Mouse (Mus musculus): Measurements from ENCODE around the gene Nprl2.
"Not testable (repeated sequence)": the region's sequence is repeated elsewhere in the genome, so short reads cannot be mapped to it uniquely, and the experiment has no call there.

Gene Nprl2

DNA sequence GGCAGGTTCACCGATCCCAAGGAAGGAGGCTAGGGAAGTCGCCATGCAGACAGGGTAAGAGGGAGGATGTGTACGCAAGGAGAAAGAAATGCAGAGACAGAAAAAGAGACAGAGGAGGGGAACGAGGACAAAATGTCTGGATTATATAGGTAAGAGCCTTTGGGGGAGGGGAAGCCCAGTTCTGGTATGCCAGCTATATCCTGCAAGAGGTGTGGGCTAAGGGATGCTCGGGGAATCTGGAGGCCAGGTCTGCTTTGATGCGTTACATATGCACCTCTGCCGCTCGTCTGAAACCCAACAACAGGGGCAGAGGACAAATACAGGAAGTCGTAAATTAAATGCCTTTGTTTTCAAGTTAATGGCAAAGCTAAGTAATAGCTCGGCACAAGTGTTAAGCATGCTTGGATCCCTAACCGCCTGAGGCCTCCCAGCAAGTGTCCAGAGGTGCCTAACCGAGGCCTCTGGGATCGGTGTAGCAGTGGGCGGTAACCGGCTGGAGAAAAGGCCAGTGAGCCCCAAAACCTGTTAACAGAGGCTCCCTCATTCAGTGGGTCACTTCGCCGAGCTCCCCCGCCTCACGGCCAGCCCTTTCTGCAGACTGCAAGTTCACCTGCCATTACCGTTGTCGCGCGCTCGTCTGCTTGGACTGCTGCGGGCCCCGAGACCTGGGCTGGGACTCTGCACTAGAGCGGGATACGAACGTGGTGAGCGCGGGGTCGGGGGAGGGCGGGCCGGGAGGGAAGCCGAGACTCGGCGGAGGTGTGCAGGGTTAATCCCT lies 11.7 kb downstream of the Nprl2 start:
- DNase-seq (ENCODE audit: low spot score), result no peak

DNA sequence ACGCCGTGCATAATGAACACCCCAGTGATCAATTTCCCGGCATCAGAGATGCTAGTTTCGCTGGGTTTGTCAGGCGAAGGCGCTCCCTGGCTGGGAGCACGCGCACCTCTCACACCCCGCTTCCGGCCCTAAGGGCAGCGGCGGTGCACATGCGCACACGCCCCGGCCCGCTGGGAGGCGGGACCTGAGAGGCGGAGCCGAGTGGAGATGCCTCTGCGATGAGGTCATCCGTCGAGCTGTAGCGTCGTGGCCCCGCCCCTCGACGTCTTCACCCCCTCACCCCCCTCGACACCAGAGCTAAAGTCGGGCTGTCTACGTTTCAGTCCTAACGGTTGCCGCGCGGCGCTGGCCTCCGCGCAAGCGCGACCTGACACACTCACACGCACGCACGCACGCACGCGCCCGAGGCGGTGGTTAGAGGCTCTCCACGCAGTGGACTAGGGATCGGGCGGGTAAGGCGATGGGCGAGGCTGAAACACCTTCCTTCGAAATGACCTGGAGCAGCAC lies 12.3 kb downstream of the Nprl2 start:
- peak; percentile 94 for DNase-seq (ENCODE audit: low spot score)

DNA sequence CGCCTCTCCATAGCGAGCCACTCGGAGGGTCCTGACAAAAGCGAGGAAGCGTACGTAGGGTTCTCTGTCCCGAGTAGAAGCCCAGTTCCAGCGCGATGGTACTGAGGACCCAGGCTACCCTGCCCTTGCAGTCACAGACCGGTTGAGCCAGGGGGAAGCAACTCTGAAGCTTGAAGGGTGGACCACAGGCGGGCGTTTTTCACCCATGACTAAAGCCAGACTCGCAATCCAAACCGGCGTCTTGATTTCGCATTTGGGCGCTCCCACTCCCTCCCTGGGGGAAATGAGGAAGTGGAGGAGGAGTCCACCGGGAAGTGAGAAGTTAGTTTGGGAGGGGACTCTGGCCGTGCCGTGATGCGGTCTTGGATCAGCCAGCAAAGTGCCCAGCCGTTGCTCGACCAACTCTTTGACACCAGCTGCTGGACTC lies 13.0 kb downstream of the Nprl2 start:
- DNase-seq (ENCODE audit: low spot score), result no peak

DNA sequence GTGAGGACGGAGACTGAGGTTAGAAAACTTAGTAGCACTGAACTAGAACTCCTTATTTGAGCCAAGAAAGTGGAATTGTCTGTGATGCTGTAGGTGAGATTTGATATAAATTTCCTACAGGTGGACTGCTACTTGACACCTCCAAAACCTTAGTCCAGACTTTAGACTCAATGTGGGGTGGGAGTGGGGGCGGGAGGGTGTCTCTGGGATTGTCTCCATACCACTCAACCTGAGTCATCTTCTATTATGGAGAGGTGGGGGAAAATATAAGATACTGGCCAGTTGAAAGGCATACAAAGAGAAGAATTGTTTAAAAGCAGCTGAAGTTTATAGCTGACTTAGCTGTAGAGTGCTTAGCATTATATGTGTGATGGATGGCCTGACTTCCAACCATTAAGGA lies 13.7 kb downstream of the Nprl2 start:
- DNase-seq (ENCODE audit: low spot score), result no peak

DNA sequence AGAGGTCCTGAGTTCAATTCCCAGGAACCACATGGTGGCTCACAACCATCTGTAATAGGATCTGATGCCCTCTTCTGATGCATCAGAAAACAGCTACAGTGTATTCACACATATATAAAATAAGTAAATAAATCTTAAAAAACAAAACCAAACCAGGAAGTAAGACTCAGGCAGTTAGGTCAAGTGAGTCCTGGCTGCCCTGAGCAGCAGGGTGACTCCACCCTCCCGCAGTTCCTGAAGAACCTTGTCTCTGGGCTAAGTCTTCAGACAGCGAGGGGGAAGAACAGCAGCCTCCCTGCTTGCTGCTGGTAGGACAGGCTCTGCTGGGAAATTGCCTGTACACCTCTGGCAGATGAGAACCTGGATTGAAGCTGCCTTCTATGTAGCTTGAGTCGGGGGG lies 14.3 kb downstream of the Nprl2 start:
- DNase-seq (ENCODE audit: low spot score), result no peak

DNA sequence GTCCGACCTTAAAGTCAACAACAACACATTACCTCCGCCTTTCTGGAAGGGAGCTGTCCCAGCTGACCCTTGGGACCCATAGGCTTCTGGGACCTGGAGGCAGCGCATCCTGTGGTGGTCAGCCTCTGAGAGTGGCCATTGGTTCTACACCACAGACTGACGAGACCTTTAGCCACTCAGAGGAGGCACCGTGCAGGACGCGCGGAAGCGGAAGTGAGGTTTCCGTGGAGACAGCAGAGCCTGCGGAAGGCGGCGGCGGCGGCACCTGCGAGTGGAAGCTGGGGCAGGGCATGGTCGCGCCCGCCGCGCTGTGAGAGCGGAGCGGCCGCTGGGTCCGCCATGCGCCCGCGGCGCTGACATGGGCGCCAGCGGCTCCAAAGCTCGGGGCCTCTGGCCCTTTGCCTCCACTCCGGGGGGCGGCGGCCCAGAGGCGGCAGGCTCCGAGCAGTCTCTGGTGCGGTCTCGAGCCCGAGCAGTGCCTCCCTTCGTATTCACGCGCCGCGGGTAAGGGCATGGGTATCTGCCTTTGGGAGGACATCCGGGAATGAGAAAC lies 21.1 kb downstream of the Nprl2 start, which contains the start of gene Tusc2:
Gene Tusc2 (plus strand): TSS at position 227 of the 553 bp plus-strand sequence.
- peak; percentile 92 for DNase-seq (ENCODE audit: low spot score)

DNA sequence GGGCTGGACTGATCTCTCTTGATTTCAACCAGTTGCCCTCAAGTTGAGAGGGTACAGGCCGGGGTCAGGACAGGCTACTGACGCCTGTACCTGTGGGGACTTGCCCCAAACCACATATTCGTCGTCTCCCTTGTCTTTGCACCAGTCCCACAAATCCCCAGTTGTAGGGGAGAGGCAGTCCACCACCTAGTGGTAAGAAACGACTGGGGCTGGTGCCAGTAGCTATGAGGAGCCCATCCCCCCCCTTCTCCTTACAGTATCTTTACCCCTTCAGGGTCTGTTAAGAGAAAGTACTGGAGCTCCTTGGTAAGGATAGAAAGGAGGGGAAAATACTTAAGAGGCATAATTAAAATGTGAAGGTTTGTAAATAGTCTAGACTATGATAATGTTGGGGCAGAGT lies 23.5 kb downstream of the Nprl2 start:
- not testable (repeated sequence) for DNase-seq (ENCODE audit: low spot score)

DNA sequence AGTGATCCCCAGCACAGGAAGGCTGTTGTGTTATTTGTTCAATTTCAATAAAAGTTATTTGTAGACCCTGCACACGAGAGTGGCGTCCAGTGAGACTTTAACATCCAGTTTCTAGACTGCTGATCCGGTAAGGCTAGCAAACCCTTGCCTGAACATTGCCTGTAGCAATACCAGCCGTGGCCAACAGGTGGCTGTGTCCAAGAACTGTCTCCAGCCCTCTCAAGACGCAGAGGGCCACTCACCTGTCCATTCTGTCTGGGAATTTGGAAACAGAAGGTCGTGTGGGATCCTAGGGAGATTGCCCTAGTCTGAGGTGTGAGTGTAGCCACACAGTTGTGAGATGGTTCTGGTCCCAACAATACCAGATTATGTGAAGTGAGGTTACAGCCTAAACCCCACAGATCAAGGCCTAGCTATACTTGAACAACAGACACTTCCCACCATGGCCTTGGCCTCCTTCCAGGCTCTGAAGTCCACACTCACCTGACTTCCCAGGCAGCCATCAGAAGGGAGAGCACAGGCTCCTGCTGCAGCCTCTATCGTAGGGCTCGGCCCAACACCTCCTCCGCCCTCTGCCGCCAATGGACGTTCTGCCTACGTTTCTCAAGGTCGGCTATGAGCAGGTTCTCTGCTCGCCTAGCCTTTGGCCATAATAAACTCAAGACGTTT lies 24.1 kb downstream of the Nprl2 start:
- no peak for DNase-seq (ENCODE audit: low spot score)

DNA sequence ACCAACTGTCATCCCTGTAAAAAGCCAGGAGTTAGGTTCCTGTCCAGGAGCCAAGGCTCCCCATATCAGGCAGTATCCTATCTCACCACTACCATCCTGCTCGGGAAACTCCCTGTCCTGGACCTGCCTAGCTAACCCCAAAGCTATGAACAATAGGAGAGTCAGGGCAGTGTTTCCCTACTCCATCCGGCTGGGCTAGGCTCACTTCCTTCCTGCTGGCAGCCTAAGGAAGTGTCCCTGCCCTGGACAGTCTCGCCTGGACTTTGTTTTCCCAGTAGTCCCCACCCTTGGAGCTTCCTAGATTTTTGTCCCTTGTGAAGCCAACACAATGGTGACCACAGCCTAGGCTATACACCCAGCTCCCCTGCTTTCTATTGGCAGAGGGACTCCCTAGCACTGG lies 24.8 kb downstream of the Nprl2 start:
- no peak for DNase-seq (ENCODE audit: low spot score)

DNA sequence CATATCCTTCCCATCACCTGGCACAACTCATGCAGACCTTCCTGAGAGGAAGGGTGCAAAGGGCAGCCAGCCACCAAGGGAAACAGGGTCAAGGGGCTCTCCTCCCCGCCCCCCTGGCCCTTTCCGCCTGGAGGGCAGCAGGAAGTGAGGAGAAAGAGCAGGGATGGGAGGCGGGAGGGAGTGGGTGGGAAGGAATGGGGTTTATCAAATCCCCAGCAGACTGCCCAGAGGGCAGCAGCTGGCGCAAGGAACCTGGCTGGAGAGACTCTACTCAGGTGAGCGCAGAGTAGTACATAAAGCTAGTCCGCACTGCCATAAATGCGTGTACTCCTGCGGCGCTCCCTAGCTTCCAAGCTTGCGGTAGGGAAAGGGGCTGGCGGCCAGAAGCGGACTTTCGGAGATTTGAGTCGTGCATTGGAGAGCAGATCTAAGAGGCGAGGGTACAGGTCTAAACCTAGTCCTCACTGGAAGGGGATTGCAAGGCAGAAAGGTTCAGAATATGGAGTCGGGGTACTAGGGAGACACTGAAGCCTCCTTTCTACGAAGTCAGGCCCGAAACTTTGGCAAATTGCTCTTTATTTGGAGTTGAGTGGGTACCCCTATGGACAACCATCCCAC lies 25.8 kb downstream of the Nprl2 start, which contains the start of gene Hyal2:
Gene Hyal2 (plus strand): TSS at position 244 of the 618 bp plus-strand sequence.
- DNase-seq (ENCODE audit: low spot score), result no peak

DNA sequence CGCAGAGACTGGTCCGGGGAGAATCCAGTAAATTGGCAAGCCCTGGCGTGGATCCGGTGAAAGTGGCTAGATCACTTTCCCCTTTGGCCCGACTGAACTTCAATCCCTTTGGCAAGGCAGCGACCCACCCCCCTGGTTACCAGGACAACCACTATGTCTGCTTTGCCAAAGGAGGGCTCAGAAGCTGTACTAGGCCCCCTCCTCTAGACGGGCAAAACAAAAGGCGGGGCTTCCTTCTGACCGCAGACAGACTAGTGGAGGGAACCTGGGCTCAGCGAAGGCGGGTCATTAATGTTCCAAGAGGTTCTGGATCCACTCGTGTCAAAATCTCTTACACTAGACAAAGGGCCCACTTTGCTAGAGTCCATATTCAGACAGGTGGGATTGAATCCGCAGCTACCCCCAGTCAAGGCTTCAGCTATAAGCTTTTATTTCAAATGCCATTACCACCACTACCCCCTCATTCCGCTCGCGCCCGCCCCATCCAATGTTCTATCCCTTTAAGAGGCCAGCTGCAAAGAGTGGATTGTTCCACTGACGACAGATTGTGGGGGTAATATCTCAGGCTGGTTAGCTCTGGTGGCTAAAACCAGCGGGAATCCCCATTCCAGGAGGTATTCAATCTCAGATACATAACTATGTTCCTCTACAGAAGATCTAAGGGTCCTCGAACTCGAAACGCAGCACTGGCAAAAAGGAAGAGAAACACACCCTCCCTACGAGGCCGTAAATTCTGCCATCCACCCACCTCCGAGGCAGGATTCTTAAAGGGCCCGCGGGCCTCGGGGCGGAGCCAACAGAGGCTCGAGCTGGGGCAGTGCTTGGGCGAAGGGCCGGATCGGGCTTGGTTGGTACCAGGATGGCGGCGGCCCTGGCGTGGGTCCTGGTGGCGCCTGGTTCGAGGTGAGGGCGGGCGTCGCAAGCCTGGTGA lies 26.6 kb downstream of the Nprl2 start:
- peak; percentile 80 for DNase-seq (ENCODE audit: low spot score)

DNA sequence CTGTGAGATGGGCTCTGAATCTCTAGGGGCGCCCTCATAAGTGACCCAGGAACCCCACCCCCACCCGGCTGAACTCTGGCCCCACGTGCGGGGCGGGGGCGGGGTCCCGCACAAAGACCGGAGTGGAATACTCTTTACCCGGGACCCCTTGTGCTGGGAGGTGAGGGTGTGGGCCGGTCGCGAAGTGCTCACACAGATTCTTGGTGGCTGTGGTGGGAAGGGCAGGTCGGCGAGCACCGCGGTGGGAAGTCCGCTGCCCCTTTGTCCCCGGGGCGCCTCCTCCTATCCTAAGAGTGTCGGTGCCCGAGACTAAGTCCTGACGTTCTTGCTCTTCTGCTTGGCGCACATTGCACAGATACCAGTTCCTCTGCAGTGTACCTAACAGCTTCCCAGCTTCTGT lies 27.2 kb downstream of the Nprl2 start:
- no peak for DNase-seq (ENCODE audit: low spot score)

DNA sequence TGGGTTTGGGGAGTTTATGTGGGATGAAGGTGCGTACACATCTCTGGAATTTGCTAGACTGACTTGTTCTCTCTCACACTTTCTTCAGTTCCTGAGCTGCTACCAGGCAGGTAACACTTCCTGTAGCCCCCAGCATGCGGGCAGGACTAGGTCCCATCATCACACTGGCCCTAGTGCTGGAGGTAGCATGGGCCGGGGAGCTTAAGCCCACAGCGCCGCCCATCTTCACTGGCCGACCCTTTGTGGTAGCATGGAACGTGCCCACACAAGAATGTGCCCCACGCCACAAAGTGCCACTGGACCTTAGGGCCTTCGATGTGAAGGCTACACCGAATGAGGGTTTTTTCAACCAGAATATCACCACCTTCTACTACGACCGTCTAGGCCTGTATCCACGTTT lies 28.0 kb downstream of the Nprl2 start:
- DNase-seq (ENCODE audit: low spot score), result no peak

DNA sequence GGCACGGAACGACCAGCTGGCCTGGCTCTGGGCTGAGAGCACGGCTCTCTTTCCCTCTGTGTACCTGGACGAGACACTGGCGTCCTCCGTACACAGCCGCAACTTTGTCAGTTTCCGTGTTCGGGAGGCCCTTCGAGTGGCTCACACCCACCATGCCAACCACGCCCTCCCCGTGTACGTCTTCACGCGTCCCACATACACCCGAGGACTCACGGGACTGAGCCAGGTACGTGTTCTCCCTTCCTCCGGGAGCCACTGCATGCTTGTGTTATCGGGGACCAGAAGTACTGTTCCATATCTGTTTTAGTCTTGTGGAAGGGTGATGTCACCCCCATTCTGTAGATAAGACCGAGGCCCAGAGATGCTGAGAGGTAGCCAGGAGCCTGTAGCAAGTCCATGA lies 28.8 kb downstream of the Nprl2 start:
- no peak for DNase-seq (ENCODE audit: low spot score)

DNA sequence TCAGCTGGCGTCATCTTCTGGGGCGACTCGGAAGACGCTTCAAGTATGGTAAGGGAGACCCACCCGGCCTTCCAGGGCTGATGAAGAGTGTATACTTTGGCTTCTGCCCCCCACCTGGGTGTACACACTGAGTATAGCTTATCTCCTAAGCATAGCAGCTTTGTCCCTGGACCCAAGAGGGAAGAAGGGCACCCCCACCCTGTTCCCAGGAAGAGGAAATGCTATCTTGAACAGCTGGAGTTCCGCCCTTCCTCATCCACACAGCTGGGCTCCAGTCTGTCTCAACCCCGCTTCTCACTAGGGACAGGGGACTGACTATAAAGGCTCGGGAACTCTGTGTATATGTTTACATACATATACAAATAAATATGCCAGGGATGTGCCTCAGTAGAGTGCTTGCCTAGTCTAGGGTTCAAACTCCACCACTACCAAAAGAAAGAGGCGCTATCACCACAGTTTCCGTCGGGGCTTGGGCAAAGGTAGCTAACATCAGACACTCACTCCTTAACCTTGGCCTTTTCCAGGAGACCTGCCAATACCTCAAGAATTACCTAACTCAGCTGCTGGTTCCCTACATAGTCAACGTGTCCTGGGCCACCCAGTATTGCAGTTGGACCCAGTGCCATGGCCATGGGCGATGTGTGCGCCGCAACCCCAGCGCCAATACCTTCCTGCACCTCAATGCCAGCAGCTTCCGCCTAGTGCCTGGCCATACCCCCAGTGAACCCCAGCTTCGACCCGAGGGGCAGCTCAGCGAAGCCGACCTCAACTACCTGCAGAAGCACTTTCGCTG lies 29.7 kb downstream of the Nprl2 start:
- DNase-seq (ENCODE audit: low spot score), result no peak

DNA sequence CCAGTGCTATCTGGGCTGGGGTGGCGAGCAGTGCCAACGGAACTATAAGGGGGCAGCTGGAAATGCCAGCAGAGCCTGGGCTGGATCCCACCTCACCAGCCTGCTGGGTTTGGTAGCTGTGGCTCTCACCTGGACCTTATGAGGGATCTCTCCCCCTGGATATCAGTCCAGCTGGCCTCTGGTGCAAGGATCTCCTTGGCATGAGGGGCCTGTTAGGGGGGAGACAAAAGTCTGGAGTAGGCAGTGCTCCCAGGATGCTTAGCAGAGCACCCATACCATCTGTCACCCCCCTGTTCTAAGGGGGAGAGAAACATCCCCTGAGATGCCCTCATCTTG lies 30.3 kb downstream of the Nprl2 start:
- no peak for DNase-seq (ENCODE audit: low spot score)

DNA sequence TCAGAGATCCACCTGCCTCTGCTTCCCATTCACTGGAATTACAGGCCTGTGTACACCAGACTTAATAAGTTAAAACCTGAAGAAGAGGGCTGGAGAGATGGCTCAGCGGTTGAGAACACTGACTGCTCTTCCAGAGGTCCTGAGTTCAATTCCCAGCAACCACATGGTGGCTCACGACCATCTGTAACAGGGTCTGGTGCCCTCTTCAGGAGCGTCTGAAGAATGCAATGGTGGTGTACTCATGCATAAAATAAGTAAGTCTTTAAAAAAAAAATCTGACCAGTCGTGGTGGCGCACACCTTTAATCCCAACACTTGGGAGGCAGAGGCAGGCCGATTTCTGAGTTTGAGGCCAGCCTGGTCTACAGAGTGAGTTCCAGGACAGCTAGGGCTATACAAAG lies 31.7 kb downstream of the Nprl2 start:
- not testable (repeated sequence) for DNase-seq (ENCODE audit: low spot score)

DNA sequence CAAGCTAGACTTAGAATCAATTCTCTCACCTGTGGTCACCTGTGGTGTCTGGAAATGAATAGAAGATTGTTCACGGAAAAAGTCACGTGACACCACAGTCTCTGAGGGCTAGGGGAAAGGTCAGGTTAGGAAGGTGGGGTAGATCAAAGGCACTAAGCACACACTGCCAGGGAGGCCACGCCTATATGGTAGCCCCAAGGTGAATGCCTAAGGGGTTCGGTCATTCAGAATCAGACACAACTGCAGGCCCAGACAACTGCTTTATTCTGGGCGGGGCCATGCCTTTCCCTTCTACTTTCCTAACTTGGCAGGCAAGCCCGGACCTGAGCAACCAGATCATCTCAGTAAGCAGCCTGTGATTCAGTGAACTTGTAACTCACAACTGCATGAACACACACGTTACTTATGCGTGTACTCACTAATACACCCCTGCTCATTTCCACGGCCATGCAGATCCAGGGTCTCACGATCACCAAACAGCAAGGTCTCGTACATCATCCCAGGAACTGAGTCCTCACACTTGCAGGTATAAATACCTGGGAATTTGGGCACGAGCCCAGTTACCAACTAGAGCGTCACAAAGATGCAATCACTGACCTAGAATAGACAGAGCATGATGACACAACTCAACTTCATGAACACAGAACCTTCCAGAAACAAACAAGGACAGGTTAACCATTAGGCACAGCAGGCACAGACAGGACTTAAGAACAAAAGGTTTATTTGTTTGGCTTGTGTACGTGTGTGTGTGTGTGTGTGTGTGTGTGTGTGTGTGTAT lies 33.7 kb downstream of the Nprl2 start:
- DNase-seq (ENCODE audit: low spot score), result no peak

DNA sequence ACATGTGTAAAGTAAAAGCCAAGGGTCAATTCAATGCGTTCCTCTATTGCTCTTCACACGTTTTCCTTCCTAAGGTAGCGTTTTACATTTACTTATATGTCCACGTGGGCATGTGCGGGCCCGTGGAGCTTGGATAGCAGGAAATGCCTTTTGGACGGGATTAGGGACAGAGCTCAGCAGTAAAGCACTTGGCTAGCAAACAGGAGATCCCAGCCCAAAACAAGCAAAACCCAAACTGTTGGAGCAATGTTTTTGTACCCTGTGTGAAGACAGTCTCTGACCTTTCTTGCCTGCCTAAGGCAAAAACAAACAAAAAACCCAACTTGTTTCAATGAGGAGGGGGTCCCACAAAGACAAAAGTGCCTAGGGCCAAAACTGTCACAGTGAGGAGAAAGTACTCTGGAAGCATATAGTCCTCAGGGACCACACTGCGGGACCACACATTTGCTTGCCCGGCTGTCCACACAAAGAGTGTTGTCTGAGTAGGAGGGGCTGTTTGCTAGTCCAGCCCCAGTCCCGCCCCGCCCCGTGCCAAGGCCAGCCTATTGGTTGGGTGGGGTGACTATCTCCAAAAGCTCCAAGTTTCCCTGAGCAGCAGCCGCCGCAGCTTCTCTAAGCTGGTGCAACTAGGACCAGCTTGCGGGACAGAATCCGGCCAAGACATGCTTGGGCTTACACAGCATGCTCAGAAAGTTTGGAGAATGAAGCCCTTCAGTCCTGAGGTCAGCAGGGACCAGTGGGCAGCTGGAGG lies 34.5 kb downstream of the Nprl2 start, which contains the start of gene Hyal1:
Gene Hyal1 (plus strand): TSS at position 571 of the 751 bp plus-strand sequence.
- DNase-seq (ENCODE audit: low spot score), result peak; percentile 78
